Mouse (Mus musculus): ENCODE data around the gene Uaca.

Gene Uaca

DNA sequence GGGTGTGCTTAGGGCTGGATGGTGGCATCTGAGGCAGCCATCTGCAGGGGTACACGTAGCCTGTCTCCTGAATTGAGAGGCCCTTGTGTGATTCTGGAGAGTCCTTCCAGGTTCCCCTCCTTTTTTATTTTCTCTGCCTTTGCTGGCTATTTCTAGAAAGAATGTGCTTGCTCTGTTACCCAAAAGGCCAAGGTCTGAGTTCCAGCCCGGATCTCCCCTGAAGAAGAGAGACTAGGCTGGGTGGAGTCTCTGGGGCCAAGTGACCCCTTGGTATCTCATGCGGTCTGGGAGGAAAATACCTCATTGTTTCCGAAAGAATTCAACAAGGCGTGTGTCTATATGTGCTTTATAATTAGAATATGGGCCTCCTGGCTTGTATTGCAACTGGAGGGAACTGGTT, 41.8 kb downstream of the Uaca start:
- no peak for TF ChIP-seq NANOG (IDR thresholded peaks at IDR 0.05; ENCODE audit: borderline replicate concordance, low read length)
- no peak for TF ChIP-seq CTCF (conservative IDR thresholded peaks at IDR 0.05; ENCODE audit: low read length)
- no peak for TF ChIP-seq POU5F1 (IDR thresholded peaks at IDR 0.05; ENCODE audit: borderline replicate concordance, low read length)
- Histone ChIP-seq H3K4me3 (replicated peaks; ENCODE audit: low read length) (no peak overlapping the region), H3K36me3 (ENCODE audit: insufficient read depth, low read length) (no peaks in the 10 kb centered on the region), H3K27me3 (ENCODE audit: insufficient read depth, low read length) (no peaks in the 10 kb centered on the region), H3K9me3 (ENCODE audit: low read length) (no peaks in the 10 kb centered on the region), H3K4me1 (replicated peaks; ENCODE audit: low read depth, low read length) (peaks cover 8% of the 10 kb centered on the region; the same call in 1 of the 2 replicates)

DNA sequence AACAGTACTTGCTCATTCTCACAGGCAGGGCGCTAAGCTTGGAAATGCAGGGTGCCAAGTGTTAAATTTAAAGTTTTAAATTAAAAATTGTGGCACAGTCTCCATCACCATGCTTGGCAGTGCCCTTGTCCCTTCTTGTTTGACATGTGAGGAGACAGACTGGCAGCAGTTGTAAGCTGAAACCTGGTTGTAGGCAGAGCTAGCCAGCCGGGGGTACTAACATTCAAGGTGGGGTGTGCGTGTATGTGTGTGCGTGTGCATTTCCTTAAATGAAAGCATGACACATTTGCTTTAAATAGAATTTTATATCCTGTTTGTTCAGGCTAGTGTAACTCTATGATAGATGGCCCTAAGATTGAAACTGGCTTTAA, 42.7 kb downstream of the Uaca start:
- Histone ChIP-seq H3K9me3 (ENCODE audit: low read length) (no peaks in the 10 kb centered on the region), H3K4me3 (replicated peaks; ENCODE audit: low read length) (no peak overlapping the region), H3K4me1 (replicated peaks; ENCODE audit: low read depth, low read length) (peaks cover 8% of the 10 kb centered on the region; the same call in 1 of the 2 replicates), H3K36me3 (ENCODE audit: insufficient read depth, low read length) (no peaks in the 10 kb centered on the region), H3K27me3 (ENCODE audit: insufficient read depth, low read length) (no peaks in the 10 kb centered on the region)
- no peak for TF ChIP-seq POU5F1 (IDR thresholded peaks at IDR 0.05; ENCODE audit: borderline replicate concordance, low read length)
- no peak for TF ChIP-seq NANOG (IDR thresholded peaks at IDR 0.05; ENCODE audit: borderline replicate concordance, low read length)
- TF ChIP-seq CTCF (conservative IDR thresholded peaks at IDR 0.05; ENCODE audit: low read length), result no peak

DNA sequence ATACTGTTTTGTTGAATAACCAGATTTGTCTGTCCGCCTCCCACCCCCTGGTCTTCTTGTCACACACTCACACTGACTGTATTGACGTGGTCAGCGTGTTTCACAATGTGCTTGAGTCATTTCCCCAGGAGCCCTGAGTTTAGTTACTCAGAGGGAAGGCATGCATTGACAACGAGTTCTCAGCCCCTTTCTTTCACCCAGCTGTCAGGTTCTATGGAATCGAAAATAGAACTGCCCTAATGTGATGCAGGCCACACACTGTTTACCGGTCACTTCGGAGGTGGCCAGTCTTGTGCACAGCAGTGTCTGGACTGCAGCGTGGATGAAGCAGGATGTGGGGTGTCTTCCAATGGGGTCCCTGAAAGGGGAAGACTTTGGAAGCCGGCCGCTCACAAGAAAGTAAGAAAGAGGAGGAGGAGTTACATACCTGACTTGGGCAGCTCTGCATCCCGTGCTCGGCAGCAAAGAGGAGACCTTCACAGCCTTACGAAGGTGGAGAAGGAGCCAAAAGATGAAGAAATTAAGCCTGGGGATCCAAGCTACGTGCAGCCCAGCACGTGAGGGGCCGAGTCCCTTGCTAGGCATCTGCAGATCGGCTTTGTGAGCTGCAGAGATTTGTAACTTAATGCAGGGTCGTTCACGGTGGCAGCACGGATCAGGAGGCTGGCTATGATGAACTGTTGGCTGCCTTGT, 43.3 kb downstream of the Uaca start:
- Histone ChIP-seq H3K36me3 (ENCODE audit: insufficient read depth, low read length) (no peaks in the 10 kb centered on the region), H3K4me3 (replicated peaks; ENCODE audit: low read length) (no peak overlapping the region), H3K4me1 (replicated peaks; ENCODE audit: low read depth, low read length) (peaks cover 8% of the 10 kb centered on the region; the same call in 1 of the 2 replicates), H3K27me3 (ENCODE audit: insufficient read depth, low read length) (no peaks in the 10 kb centered on the region), H3K9me3 (ENCODE audit: low read length) (no peaks in the 10 kb centered on the region)
- no peak for TF ChIP-seq CTCF (conservative IDR thresholded peaks at IDR 0.05; ENCODE audit: low read length)
- TF ChIP-seq NANOG (IDR thresholded peaks at IDR 0.05; ENCODE audit: borderline replicate concordance, low read length), result no peak
- TF ChIP-seq POU5F1 (IDR thresholded peaks at IDR 0.05; ENCODE audit: borderline replicate concordance, low read length), result no peak

DNA sequence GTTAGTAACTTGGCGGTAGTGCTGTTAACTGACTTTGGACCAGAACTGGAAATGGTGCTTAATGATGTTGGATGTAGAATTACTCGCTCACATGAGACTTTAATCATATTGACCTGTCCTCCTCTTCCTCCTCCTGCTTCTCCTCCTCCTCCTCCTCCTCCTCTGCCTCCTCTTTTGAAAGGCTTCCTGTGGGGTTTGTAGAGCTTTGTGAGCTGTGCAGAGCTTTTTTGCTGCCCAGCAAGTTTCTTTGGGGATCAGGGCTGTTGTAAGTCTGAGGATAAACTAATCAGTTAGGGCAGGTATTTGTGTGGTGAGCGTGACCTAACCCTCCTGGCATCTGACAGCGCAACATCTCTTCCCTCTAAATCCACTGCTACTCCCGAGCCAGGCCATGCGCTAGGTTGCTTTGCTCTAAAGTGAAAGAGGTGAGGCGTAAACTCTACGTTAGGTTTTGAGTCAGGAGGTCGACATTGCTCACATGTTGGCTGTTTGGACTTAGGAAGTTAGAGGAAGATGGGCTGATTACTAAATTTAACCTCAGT, 44.1 kb downstream of the Uaca start:
- no peak overlapping the region for H3K4me3 ChIP-seq (replicated peaks; ENCODE audit: low read length)
- H3K9me3 ChIP-seq (ENCODE audit: low read length), result no peaks in the 10 kb centered on the region
- H3K27me3 ChIP-seq (ENCODE audit: insufficient read depth, low read length), result no peaks in the 10 kb centered on the region
- TF ChIP-seq CTCF (conservative IDR thresholded peaks at IDR 0.05; ENCODE audit: low read length), result no peak
- no peak for TF ChIP-seq POU5F1 (IDR thresholded peaks at IDR 0.05; ENCODE audit: borderline replicate concordance, low read length)
- no peak for TF ChIP-seq NANOG (IDR thresholded peaks at IDR 0.05; ENCODE audit: borderline replicate concordance, low read length)
- H3K4me1 ChIP-seq (replicated peaks; ENCODE audit: low read depth, low read length), result peaks cover 8% of the 10 kb centered on the region; the same call in 1 of the 2 replicates
- no peaks in the 10 kb centered on the region for H3K36me3 ChIP-seq (ENCODE audit: insufficient read depth, low read length)

DNA sequence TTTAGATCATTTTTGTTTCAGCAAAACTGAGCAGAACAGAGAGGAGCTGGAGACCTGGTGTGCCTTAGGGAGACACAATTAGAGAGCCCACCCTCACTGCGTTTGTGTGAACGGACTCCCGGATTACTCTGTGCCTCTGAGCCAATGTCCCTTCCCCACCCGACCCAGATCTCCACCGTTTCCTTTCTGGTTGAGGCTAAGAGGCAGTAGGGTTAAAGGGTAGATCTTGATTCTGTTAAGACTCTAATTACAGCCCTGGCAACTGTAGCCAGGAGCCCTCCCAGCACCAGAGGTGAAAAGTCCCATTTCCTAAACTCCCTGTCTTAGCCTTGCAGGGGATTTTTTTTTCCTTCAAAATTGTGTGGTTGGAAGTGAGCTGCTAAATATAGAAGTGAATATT, 47.1 kb downstream of the Uaca start:
- H3K36me3 ChIP-seq (ENCODE audit: insufficient read depth, low read length), result peaks cover under 1% of the 10 kb centered on the region; the same call in 1 of the 2 replicates
- TF ChIP-seq CTCF (conservative IDR thresholded peaks at IDR 0.05; ENCODE audit: low read length), result no peak
- TF ChIP-seq POU5F1 (IDR thresholded peaks at IDR 0.05; ENCODE audit: borderline replicate concordance, low read length), result no peak
- TF ChIP-seq NANOG (IDR thresholded peaks at IDR 0.05; ENCODE audit: borderline replicate concordance, low read length), result no peak
- H3K4me3 ChIP-seq (replicated peaks; ENCODE audit: low read length), result no peak overlapping the region
- H3K9me3 ChIP-seq (ENCODE audit: low read length), result no peaks in the 10 kb centered on the region
- H3K27me3 ChIP-seq (ENCODE audit: insufficient read depth, low read length), result no peaks in the 10 kb centered on the region
- H3K4me1 ChIP-seq (replicated peaks; ENCODE audit: low read depth, low read length), result peaks cover 10% of the 10 kb centered on the region

DNA sequence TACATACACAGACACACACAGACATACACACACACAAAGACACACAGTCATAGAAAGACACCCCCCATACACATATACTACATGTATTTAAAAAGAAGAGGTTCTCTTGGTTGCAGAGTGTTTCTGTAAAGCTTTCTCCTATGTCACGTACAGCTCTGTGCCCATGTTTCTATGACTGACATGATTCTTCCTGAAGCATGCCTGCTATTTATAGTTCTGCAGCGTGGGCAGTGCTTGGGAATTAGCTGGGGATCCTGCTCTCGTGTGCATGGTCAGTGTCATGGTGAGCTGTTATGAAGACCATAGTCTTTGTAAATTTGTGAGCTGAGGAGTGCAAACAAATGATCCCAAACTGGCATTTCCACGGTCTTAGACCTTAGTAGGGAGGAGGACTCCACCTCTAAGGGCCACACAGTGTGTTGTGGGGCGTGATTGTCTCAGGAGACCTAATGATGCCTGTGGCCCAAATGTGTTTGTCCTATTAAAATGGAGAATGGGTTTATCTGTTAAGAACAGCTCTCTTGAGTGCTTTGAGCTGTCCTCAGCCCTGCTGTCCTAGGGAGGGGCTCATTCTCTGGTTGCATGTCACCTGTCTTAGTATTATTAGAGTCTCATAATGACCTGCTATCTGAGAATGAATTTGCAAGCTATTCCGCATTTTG, 49.2 kb downstream of the Uaca start:
- Histone ChIP-seq H3K36me3 (ENCODE audit: insufficient read depth, low read length) (peaks cover 10% of the 10 kb centered on the region; the same call in 1 of the 2 replicates), H3K4me1 (replicated peaks; ENCODE audit: low read depth, low read length) (peaks cover 6% of the 10 kb centered on the region), H3K9me3 (ENCODE audit: low read length) (no peaks in the 10 kb centered on the region), H3K27me3 (ENCODE audit: insufficient read depth, low read length) (no peaks in the 10 kb centered on the region), H3K4me3 (replicated peaks; ENCODE audit: low read length) (no peak overlapping the region)
- TF ChIP-seq NANOG (IDR thresholded peaks at IDR 0.05; ENCODE audit: borderline replicate concordance, low read length) (no peak), POU5F1 (IDR thresholded peaks at IDR 0.05; ENCODE audit: borderline replicate concordance, low read length) (no peak), CTCF (conservative IDR thresholded peaks at IDR 0.05; ENCODE audit: low read length) (no peak)

DNA sequence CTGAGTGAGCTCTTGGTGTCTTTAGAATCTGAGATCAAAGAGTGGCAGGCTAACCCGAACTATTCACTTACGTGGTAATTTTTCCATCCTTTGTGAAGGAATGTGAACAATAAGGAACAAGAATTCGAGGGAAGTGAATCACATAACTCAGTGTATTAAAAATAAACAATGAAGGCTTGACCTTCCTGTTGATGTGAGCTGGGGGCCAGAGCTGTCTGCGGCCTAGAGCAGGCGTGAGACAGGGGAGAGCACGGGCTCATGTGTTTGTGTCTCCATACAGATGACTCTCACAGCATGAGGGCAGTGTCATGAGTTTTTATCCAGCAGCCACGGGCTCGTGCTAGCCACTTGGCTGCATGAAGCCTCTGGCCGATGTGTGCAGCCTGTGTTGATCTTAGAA, 54.4 kb downstream of the Uaca start:
- Histone ChIP-seq H3K27me3 (ENCODE audit: insufficient read depth, low read length) (no peaks in the 10 kb centered on the region), H3K9me3 (ENCODE audit: low read length) (no peaks in the 10 kb centered on the region), H3K4me3 (replicated peaks; ENCODE audit: low read length) (no peak overlapping the region), H3K4me1 (replicated peaks; ENCODE audit: low read depth, low read length) (peaks cover 6% of the 10 kb centered on the region), H3K36me3 (ENCODE audit: insufficient read depth, low read length) (peaks cover 29% of the 10 kb centered on the region)
- TF ChIP-seq POU5F1 (IDR thresholded peaks at IDR 0.05; ENCODE audit: borderline replicate concordance, low read length) (no peak), CTCF (conservative IDR thresholded peaks at IDR 0.05; ENCODE audit: low read length) (no peak), NANOG (IDR thresholded peaks at IDR 0.05; ENCODE audit: borderline replicate concordance, low read length) (no peak)

DNA sequence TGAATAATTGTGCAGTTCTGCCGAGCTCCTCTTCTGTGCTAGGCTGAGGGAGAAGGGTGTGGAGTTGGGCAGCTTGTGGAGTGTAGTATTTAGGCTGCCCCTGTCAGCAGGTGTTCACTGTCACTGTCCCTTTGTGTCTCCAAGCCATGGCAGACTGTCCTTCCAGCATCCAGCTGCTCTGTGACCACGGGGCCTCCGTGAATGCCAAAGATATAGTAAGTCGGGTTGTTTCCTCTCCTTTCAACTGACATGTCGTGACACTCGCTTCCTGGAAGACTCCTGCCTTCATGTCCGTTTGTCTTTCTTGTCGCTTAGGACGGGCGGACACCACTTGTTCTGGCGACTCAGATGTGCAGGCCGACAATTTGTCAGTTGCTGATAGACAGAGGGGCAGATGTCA, 55.6 kb downstream of the Uaca start:
- H3K4me3 ChIP-seq (replicated peaks; ENCODE audit: low read length), result no peak overlapping the region
- peaks cover 6% of the 10 kb centered on the region for H3K4me1 ChIP-seq (replicated peaks; ENCODE audit: low read depth, low read length)
- H3K27me3 ChIP-seq (ENCODE audit: insufficient read depth, low read length), result no peaks in the 10 kb centered on the region
- TF ChIP-seq POU5F1 (IDR thresholded peaks at IDR 0.05; ENCODE audit: borderline replicate concordance, low read length) (no peak), NANOG (IDR thresholded peaks at IDR 0.05; ENCODE audit: borderline replicate concordance, low read length) (no peak), CTCF (conservative IDR thresholded peaks at IDR 0.05; ENCODE audit: low read length) (no peak)
- H3K36me3 ChIP-seq (ENCODE audit: insufficient read depth, low read length), result peaks cover 37% of the 10 kb centered on the region
- H3K9me3 ChIP-seq (ENCODE audit: low read length), result no peaks in the 10 kb centered on the region
